Mouse (Mus musculus): ENCODE data around the gene Gnl1.
"Not testable (repeated sequence)": the region's sequence is repeated elsewhere in the genome, so short reads cannot be mapped to it uniquely, and the experiment has no call there.

Gene Gnl1

DNA sequence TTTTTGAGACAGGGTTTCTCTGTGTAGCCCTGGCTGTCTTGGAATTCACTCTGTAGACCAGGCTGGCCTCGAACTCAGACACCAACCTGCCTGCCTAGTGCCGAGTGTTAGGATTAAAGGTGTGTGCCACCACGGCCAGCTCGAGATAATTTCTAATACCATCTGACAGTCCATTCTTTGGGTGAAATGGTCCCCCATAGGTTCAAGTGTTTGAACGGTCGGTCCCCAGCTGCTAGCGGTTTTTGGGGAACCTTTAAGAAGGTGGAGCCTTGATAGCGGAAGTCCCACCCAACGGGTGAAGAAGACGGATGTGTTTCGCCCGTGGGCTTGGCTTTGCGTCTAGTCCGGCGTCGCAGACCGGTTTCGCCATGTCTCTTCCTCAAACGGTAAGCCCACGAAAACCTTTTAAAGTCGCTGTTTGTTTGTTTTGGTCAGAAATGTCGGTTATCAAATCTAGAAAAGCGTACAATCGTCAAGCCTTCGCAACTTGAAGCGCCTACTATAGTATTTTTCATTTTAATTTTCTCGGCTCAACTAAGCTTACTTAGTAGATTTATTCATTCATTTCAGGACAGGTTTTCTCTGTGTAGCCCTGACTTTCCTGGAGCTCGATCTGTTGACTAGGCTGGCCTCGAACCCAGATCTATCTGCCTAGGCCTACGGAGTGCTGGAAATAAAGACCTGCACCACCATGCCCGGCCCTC is 14.7 kb downstream of the Gnl1 start:
- peak; percentile 79 for DNase-seq (ENCODE audit: low spot score)

DNA sequence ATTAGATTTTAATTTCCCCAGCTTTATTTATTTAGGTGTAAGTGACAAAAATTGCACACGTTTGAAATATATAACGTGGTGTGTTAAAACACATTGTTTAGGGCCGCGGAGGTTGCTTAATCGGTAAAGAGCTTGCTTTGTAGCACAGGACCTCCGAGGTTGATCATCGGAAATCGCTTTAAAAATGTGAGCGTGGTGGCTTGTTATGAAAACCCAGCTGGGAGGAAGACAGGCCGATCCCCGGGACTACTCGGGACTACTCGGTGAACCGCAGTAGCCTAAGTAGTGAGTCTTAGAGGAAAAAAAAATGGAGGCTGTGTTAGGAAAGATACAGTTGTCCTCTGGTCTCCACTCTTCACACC is 15.2 kb downstream of the Gnl1 start:
- peak; percentile 17 for DNase-seq (ENCODE audit: low spot score)

DNA sequence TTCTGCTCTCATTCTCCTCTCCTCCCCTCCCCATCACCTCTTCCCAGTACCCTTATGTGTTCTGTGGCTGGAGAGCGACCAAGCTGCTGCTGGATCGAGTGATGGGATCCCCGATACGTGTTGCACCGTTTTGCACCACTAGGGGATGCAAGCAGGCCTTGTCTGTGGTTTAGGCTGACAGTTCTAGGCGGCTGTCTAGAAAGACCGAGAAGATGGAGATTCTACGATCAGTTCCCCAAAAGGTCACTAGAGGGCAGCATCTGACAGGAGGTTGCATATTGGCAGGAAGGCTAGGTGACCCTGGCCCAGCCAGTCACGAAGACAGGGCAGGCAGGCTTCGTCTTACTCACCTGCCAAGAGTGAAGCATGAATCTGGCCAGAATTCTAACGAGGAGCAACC is 17.3 kb downstream of the Gnl1 start:
- peak; percentile 98 for DNase-seq (ENCODE audit: low spot score)

DNA sequence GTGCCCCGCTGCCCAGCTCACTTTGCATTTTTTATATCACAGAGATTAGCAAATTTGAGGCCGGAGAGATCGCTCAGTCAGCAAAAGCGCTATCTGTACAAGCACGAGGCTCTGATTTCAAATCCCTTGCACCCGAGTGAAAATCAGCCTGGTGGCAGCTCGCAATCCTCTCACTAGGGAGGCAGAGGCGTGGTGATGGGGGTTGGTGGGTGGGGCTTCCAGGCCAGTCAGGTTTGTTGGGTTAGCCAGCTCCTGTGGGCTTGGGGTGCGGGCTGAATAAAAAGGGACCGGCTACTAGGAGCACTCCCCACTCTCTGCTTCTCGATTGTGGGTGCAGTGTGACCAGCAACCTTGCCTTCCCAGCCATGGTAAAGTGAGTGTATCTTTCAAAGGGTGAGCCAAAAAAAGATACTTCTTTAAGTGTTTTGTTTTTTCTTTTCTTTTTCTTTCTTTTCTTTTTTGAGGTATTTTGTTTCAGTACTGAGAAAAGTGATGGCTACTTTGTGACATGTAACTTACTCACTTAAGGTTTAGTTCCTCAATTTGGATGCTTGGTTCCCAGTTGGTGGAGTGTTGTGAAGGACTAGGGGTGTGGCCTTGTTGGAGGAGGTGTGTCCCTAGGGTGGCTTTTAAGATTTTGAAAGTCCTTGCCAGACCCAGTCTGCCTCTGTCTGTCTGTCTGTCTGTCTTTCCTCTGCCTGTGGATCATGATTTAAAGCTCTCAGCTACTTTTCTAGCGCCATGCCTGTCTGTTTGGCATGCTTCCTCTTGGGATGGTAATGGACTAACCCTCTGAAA is 18.3 kb downstream of the Gnl1 start:
- no peak for DNase-seq (ENCODE audit: low spot score)

DNA sequence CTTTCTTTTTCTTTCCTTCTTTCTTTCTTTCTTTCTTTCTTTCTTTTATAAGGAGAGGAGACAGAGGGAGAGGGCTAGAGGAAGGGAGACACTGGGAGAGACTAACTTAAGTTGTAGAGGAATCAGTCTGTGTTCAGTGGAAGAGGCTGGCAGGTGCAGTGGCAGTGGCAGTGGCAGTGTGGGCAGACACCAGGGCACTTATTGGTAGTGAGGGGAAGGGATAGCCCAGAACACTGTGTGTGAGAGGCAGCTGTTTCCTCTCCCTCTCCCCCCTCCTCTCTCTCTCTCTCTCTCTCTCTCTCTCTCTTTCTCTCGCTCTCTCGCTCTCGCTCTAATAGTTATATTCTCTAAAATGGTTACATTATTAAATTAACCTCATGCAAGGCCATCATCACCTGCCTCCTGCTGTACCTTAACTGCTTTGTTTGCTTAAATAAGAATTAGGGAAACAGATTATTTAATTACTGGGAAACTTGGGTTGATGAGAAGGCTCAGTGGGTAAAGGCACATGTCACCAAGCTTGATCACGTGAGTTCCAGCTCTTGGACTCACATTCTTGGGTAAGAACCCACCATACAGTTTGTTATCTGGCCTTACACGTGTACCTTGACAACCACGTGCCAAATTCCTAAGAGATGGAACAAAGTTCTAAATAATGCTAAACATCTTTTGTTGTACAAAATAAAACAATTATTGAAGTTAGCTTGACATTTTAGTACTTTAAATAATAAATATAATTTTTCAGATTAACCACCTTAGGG is 19.1 kb downstream of the Gnl1 start:
- no peak for DNase-seq (ENCODE audit: low spot score)

DNA sequence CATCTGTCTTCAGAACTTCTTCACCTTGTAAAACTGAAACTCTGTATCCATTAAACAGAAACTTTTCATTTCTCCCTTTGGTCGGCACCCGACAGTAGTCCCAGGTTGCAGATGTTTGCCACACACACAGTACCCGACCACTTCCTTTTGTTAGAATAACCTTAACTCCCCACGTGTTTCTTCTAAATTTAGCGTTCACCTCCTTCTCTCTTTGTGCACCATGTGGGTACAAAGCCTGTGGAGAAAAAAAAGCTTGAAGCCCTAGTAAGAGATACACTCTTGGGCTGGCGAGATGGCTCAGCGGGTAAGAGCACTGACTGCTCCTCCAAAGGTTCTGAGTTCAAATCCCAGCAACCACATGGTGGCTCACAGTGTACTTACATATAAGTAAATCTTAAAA is 19.7 kb downstream of the Gnl1 start:
- DNase-seq (ENCODE audit: low spot score) = no peak

DNA sequence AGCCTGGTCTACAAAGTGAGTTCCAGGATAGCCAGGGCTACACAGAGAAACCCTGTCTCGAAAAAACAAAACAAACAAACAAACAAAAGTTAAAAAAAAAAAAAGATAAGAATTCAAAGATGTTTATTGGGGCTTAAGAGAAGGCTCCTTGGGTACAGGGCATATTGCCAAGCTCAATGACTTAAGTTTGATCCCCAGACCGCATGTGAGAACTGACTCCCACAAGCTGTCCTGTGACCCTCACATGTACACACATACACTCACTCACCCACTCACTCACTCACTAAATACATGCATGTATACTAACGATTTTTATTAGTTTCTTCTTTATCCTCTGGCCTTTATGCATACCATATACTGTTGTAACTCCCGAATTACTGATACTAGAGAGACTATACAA is 20.7 kb downstream of the Gnl1 start:
- DNase-seq (ENCODE audit: low spot score) = no peak

DNA sequence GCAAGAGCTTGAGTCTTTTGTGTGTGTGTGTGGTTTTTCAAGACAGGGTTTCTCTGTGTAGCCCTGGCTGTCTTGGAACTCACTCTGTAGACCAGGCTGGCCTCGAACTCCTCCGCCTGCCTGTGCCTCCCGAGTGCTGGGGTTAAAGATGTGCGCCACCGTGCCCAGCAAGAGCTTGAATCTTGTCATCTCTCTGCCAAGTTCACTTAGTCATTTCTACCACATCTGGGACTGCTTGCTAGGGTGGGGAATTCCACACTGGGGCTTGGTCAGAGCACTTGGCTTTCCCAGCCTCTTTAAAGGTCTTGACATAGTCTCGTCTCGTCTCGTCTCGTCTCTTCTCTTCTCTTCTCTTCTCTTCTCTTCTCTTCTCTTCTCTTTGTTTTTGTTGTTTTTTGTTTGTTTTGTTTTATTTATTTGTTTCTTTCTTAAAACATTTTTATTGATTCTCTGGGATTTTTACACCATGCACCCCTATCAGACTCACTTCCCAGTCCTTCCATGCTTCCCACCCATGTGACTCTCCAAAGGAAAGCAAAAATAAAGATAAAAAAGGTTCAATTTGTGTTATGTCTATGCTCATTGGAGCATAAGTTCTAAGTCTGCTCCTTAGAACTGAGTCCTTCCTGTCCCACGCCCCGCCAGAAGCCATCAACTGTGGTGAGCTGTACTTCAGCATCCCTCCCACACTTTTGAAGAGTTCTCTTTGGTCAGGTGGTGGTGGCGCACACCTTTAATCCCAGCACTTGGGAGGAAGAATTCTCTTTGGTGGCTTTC is 21.7 kb downstream of the Gnl1 start:
- no peak for DNase-seq (ENCODE audit: low spot score)

DNA sequence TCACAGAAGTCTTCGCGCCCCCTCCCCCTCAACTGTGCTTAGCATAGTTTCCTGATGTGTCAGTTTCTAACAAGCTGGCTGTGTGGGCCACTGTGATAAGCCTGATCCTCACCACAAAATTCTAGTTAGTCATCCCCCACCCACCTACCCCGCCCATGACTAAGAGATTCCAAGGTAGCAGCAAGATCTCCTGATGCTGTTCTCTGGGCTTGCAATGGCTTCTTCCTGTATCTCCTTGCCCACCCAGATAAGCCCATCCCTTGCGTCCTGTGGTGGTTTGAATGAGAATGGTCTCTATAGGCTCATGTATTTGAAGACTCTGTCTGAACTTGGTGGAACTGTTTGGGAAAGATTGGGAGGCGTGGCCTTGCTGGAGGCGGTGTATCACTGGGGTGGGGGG is 22.3 kb downstream of the Gnl1 start:
- DNase-seq (ENCODE audit: low spot score) = no peak

DNA sequence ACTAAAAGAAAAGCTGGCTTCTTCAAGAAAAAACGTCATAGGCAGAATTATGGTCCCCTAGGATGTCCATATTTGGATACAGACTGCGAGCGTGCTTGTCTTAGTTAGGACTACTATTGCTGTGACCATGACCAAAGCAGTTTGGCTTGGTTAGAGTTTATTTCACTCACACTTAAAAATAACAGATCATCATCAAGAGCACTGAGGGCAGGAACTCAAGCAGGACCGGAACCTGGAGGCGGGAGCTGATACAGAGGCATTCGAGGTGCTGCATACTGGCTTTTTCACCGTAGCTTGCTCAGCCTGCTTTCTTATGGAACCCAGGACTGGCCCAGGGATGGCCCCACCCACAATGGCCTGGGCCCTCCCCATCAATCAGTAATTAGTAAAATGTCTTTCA is 23.7 kb downstream of the Gnl1 start:
- no peak for DNase-seq (ENCODE audit: low spot score)

DNA sequence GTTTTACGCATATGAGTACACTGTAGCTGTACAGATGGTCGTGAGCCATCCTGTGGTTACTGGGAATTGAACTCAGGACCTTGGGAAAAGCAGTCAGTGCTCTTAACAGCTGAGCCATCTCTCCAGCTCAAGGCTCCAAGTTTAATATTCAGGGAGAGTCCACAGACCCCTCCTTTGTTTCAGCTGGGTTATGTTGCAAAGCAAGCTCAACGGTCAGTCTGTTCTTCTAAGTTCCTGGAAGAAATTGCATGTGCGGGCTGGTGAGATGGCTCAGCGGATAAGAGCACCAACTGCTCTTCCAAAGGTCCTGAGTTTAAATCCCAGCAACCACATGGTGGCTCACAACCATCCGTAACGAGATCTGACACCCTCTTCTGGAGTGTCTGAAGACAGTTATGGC is 24.8 kb downstream of the Gnl1 start:
- not testable (repeated sequence) for DNase-seq (ENCODE audit: low spot score)

DNA sequence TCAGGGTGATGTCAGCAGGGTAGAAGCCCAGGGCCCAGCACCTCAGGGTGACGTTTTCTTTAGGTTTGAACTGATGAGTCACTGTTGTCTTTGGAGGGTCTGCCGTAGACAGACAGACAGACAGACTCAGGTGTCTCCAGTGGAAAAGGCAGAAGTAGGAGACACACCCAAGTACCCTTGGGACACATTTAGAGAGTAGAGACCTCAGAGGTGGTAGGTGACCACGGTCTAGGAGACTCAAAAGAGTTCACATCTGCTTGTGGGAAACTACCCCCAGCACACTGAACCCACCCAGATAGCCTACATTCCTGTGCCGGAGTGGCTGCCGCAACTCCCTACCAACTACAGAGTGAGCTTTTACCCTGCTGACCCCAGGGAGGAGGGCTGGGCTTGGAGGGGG is 35.3 kb downstream of the Gnl1 start:
- DNase-seq (ENCODE audit: low spot score) = no peak

DNA sequence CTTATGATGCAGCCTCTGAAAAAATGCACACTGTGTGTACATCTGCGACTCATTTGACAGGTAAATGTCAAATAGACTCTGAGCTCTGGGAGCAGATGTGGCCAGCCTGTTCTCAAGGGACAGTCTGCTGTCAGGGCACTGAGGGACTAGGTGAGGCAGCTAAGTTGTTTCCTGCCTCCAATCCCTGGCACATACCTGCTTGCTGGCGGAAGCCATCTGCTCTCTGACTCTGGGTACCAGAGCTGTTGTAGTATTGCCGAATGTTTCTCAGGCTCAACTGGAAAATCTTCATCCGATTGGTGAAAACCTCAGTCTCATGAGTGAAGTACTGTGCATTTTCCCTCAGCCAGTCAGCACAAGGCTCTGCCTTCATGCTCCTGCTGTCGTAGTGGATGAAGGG is 37.4 kb downstream of the Gnl1 start:
- DNase-seq (ENCODE audit: low spot score) = no peak

DNA sequence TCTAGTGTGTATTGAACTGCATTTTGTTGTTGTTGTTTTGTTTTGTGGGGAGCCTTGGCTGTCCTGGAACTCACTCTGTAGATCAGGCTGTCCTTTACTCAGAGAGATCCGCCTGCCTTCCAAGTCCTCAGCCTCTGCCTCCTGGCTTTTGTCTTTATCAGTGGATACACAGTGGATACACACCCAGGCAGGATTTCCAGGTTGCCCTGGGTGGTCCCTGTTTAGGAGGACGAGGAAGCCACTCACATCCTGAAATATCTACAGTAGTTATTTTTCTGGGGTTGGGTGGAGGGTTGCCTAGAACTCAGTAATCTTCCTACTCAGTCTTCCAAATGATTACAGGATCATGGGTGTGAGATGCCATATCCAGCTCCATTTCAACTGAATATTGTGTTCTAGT is 39.3 kb downstream of the Gnl1 start:
- DNase-seq (ENCODE audit: low spot score) = no peak

DNA sequence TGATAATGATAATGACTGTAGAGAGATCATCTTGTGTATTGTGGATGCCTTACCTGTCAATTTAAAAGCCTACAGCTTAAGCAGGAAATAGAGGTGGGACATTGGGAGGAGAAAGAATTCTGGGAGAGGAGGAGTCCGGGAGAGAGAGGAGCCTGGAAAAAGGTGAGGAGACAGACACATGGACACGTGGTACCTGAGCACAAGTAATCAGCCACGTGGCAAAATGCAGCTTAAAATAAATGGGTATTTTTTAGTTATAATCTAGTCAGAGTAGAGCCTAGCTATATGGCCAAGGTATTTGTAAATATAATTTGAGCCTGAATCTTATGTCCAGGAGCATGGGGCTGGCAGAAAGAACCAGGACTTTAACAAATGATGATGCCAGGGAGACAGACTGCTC is 39.9 kb downstream of the Gnl1 start:
- no peak for DNase-seq (ENCODE audit: low spot score)

DNA sequence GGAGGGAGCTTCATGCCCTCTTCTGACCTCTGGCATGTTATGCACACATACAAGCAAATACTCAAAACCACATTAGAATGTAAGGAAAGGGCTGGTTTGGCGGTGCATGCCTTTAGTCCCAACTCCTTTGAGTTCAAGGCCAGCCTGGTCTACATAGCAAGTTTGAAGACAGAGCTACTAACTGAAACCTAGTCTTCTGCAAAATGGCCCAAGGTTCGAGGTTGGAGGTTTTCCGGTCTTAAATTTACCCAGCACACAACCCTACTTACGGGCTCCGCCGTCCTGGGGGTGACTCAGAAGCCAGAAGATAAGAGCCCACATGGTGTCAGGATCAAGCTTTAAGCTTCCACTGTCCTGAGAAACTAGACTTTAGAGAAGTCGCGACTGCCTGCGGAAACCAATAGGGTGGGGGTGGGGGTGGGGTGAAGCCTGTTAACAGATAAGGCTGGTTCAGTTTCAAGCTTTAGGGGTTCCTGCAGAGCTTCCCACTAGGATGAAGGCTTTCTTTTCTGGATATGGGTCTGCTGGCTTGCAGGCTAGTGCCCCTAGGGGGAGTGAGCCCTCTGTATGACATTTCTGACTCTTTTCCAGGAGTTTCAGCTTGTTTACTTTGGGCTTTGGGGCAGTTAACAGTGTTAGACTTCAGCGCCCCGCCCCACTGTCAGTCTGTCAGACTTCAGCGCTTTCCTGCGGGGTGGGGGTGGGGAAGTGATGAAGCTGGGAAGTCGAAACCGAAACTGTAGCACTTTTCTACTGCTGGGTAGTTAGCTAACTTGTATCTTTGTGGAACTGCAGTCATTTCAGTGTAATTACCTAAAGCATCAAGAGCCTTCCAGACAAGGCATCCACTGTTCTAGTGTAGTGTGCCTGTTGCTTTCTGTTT is 40.8 kb downstream of the Gnl1 start, which contains the start of gene H2-T24:
H2-T24 (minus strand) TSS at position 370 of the 883 bp plus-strand sequence.
- DNase-seq (ENCODE audit: low spot score) = no peak

DNA sequence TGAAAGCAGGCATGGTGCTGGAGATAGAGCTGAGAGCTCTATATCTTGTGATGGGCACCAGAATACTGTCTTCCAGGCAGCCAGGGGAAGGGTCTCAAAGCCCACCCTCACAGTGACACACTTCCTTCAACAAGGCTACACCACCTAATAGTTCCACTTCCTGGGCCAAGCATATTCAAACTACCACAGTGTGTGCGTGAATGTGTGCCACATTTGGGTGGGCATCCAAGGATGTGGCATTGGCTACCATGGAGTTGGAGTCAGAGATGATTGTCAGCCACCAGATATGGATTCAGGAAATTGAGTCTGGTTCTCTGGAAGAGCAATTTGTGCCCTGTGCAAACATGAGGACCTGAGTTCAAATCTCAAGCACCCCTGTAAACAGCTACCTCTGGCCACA is 41.7 kb downstream of the Gnl1 start:
- DNase-seq (ENCODE audit: low spot score) = no peak

DNA sequence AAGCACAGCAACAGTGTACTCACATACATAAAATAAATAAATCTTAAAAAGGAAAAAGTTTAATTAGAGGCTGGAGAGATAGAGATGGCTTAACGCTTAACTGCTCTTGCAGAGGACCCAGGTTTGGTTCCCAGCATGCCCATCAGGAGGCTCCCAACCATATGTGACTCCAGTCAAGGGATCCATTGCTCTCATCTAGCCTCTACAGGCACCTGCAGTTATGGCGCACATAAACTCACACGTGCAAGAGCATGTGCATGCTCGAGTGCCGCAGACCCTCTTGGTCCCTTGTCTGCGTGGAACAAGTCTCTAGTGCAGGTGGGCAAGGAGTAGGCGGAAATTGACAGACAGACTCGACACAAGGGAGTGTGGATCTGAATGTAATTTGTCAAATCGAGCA is 42.4 kb downstream of the Gnl1 start:
- no peak for DNase-seq (ENCODE audit: low spot score)

DNA sequence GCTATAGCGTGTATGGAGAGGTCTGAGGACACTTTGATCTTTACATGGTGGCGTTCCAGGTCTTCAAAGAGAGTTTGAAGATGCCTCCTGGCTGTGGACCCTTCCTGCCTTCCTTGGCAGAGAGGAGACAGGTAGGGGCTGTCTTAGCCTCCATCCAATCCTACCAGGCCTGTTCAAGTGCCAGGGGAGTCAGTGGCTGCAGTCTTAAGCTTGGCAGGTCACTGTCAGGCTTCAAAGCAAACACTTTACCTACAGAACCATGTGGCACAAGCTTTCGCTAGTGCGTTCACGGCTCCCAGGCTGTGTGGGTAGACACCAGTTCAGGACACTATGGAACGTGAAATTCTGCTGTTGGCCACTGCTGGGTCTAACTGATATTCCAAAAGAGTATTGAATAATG is 43.3 kb downstream of the Gnl1 start:
- DNase-seq (ENCODE audit: low spot score) = no peak

DNA sequence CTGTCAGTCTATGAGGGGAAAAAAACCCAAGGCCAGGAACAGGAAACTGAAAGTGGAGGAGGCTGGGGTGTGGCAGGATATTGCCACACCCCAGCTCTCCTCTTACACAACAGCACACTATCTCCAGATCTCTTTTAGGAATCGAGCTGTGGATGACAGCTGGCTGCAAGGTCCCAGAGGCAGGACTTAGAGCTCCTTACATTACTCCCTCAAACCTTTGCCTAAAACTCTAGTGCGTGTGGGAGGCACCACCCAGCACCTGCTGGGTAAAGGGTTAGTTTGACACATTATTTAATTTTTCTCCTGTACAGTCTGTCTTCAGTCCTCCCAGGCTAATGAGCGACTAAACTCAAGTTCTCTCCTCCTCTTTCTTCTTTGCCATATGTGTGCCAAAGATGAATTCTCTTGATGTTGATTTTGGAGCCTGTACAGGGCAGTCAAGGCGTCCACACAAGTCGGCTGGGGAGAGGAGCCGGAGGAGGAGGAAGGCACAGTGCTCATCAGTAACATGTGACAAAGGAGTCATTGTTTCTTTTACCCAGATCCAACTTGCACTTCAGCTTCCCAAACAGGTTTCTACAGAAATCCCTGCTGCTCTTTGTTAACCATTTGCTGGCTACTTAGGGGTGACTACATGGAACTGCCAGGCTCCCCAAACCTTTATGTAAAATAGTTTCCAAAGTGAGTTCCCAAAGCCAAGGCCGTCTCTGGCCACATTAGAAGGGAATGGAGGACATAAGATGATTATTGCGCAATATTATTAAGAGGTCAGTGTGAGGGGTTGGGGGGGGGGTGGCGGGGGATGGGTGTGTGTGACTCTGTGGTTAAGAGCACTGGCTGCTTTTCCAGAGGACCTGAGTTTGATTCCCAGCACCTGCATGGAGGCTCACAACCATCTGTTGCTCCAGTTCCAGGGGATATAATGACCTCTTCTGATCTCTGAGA is 44.3 kb downstream of the Gnl1 start:
- DNase-seq (ENCODE audit: low spot score) = no peak
